Mouse (Mus musculus) layer of hippocampus, adult 2 months (tissue): ENCODE results near the gene Fbxw2. TPM values are rescaled to one million over a fixed set of nuclear protein-coding genes. Genes with fewer than 3 reads are reported as not detected.
A peak's percentile ranks its signal among the peaks of the same experiment; 100 is the strongest.
"Not testable (repeated sequence)": the region's sequence is repeated elsewhere in the genome, so short reads cannot be mapped to it uniquely, and the experiment has no call there.

Experiments used
- DNase-seq, 2 experiments: peaks; one replicate each; pipeline ENCODE4 v3.0.0; 2022; ENCODE audit warnings: low spot score in 2 of 2
- H3K27ac ChIP-seq: fragments of 200-600 bp; 2 replicates; pipeline ENCODE4 v1.8.1; 2022
- H3K4me3 ChIP-seq: fragments of 200-600 bp; 2 replicates; pipeline ENCODE4 v1.8.1; 2022; ENCODE audit warnings: mild to moderate bottlenecking
- CTCF ChIP-seq: fragments of 200-600 bp; conservative IDR thresholded peaks from 2 replicates; pipeline ENCODE4 v1.8.1; 2022; ENCODE audit warnings: antibody characterized with exemption, mild to moderate bottlenecking, moderate library complexity
- long read RNA-seq, 2 experiments: library from polyadenylated mRNA; stranded (forward); transcript quantifications; one replicate each; pipeline ENCODE4 v2.0.0; 2021; ENCODE audit warnings: borderline mapping rate in 2 of 2
- total RNA-seq, 2 experiments: library from RNA; stranded (reverse); gene quantifications; 2 replicates each; pipeline ENCODE4 v1.2.3; 2021

Gene Fbxw2
- 10 to 100 TPM; 78.2 to 84.0 TPM for total RNA-seq
- long read RNA-seq, experiment 1, transcript Fbxw2-206 (8 exons, 1,923 nt) = minor isoform, 7 of 64 reads
- long read RNA-seq, experiment 1, transcript Fbxw2-208 (4 exons, 1,930 nt) = major isoform, 10 of 64 reads
- long read RNA-seq, experiment 1, partial matches to known transcripts = 9 of 64 reads
- long read RNA-seq, experiment 1, other reads (novel, unspliced or antisense) = 34 of 64 reads
- long read RNA-seq, experiment 2, transcript Fbxw2-208 (4 exons, 1,930 nt) = major isoform, 16 of 84 reads
- long read RNA-seq, experiment 2, partial matches to known transcripts = 5 of 84 reads
- long read RNA-seq, experiment 2, other reads (novel, unspliced or antisense) = 56 of 84 reads

GRCm38 (mm10) chr2:34825827-34826459 is at the start of gene Fbxw2:
TSS of gene Fbxw2 (minus strand) at chr2:34826311.
- Histone ChIP-seq H3K27ac (peak within 1 kb of the TSS; percentile 91), H3K4me3 (peak within 1 kb of the TSS; percentile 66)
- TF ChIP-seq CTCF = no peak
- DNase-seq = peak; percentile 92 to 96

GRCm38 (mm10) chr2:34874816-34875345 is 48.8 kb upstream of the Fbxw2 start, which contains the start of gene Psmd5:
TSS of gene Psmd5 (minus strand) at chr2:34874968.
- TF ChIP-seq CTCF = no peak
- Histone ChIP-seq H3K4me3 (peak within 1 kb of the TSS; percentile 26; the same call in 1 of the 2 replicates), H3K27ac (no peak within 1 kb of the TSS)
- DNase-seq = no peak

GRCm38 (mm10) chr2:34874271-34874670 is 48.2 kb upstream of the Fbxw2 start, which contains the start of gene Cutal:
TSS of gene Cutal (plus strand) at chr2:34874396.
- Histone ChIP-seq H3K27ac (no peak within 1 kb of the TSS), H3K4me3 (peak within 1 kb of the TSS; percentile 26; the same call in 1 of the 2 replicates)
- no peak for DNase-seq
- TF ChIP-seq CTCF = no peak

- peak; percentile 90 to 94 for DNase-seq
- peak overlapping the region; percentile 92 for H3K27ac ChIP-seq
- no peak for TF ChIP-seq CTCF
- H3K4me3 ChIP-seq = peak overlapping the region; percentile 93
Measured at GRCm38 (mm10) chr2:34870520-34871474, 44.7 kb upstream of the Fbxw2 start.

- H3K27ac ChIP-seq = no peak overlapping the region
- H3K4me3 ChIP-seq = peak overlapping the region; percentile 93
- TF ChIP-seq CTCF = no peak
- DNase-seq = no peak
Measured at GRCm38 (mm10) chr2:34869680-34870079, 43.6 kb upstream of the Fbxw2 start.

GRCm38 (mm10) chr2:34857728-34858127 is 31.6 kb upstream of the Fbxw2 start:
- Histone ChIP-seq H3K4me3 (no peak overlapping the region), H3K27ac (no peak overlapping the region)
- TF ChIP-seq CTCF = no peak
- DNase-seq = no peak

GRCm38 (mm10) chr2:34855265-34855664 is 29.2 kb upstream of the Fbxw2 start:
- Histone ChIP-seq H3K27ac (no peak overlapping the region), H3K4me3 (no peak overlapping the region)
- DNase-seq = no peak
- TF ChIP-seq CTCF = peak; percentile 43

- no peak overlapping the region for H3K4me3 ChIP-seq
- TF ChIP-seq CTCF = no peak
Measured at GRCm38 (mm10) chr2:34847702-34848101, 21.6 kb upstream of the Fbxw2 start.

GRCm38 (mm10) chr2:34843211-34843939 is 17.3 kb upstream of the Fbxw2 start:
- Histone ChIP-seq H3K27ac (no peak overlapping the region; the same call in 1 of the 2 replicates), H3K4me3 (no peak overlapping the region)
- no peak for TF ChIP-seq CTCF
- DNase-seq = no peak

More at GRCm38 (mm10) chr2:34847702-34848101, 21.6 kb upstream of the Fbxw2 start:
- H3K27ac ChIP-seq = no peak overlapping the region
- no peak for DNase-seq

GRCm38 (mm10) chr2:34841706-34842105 is 15.6 kb upstream of the Fbxw2 start:
- no peak for TF ChIP-seq CTCF
- peak; percentile 63 to 84 for DNase-seq
- H3K27ac ChIP-seq = 0 out of 2 replicates have a peak overlapping the region, but pooled peaks have one; percentile 43
- no peak overlapping the region for H3K4me3 ChIP-seq

- H3K4me3 ChIP-seq, H3K27ac ChIP-seq, DNase-seq: not testable (repeated sequence)
- TF ChIP-seq CTCF = peak; percentile 51
Measured at GRCm38 (mm10) chr2:34840143-34840542, 14.0 kb upstream of the Fbxw2 start.
